Mouse (Mus musculus) kidney, embryonic 14.5 days (tissue): ENCODE measurements around the gene Serpina3k. TPM values are rescaled to one million over a fixed set of nuclear protein-coding genes. Genes with fewer than 3 reads are reported as not detected.
"Not testable (repeated sequence)": the region's sequence is repeated elsewhere in the genome, so short reads cannot be mapped to it uniquely, and the experiment has no call there.

Experiments
- ATAC-seq: fragments of 200-750 bp; cut with Nextera tagmentation; 2 replicates; pipeline ENCODE4 v1.8.0; 2017; ENCODE audit warnings: moderate number of reproducible peaks, mild to moderate bottlenecking, moderate TSS enrichment, moderate library complexity; ENCODE audit not compliant: low FRiP score, low TSS enrichment
- H3K27ac ChIP-seq: fragments of 300-500 bp; sonication (generic); 2 replicates; pipeline ENCODE4 v1.5.1; 2014; ENCODE audit warnings: low read depth, mild to moderate bottlenecking, low read length, moderate library complexity, mixed read lengths
- H3K27me3 ChIP-seq: fragments of 300-500 bp; sonication (generic); 2 replicates; pipeline ENCODE4 v1.6.1; 2014; ENCODE audit warnings: mild to moderate bottlenecking, low read length; ENCODE audit not compliant: control insufficient read depth, insufficient read depth
- H3K36me3 ChIP-seq: fragments of 300-500 bp; sonication (generic); 2 replicates; pipeline ENCODE4 v1.6.1; 2014; ENCODE audit warnings: low read length, mixed read lengths; ENCODE audit not compliant: control insufficient read depth, insufficient read depth
- H3K4me1 ChIP-seq: fragments of 300-500 bp; sonication (generic); 2 replicates; pipeline ENCODE4 v1.6.1; 2014; ENCODE audit warnings: low read length, mixed read lengths; ENCODE audit not compliant: control insufficient read depth, insufficient read depth
- H3K4me2 ChIP-seq: fragments of 300-500 bp; sonication (generic); replicated peaks from 2 replicates; pipeline ENCODE4 v1.6.1; 2014; ENCODE audit warnings: low read depth, mild to moderate bottlenecking, low read length
- H3K4me3 ChIP-seq: fragments of 300-500 bp; sonication (generic); 2 replicates; pipeline ENCODE4 v1.5.1; 2014; ENCODE audit warnings: mild to moderate bottlenecking, low read length
- H3K9ac ChIP-seq: fragments of 300-500 bp; sonication (generic); 2 replicates; pipeline ENCODE4 v1.6.1; 2014; ENCODE audit warnings: low read depth, mild to moderate bottlenecking, low read length, moderate library complexity
- H3K9me3 ChIP-seq: fragments of 300-500 bp; sonication (generic); 2 replicates; pipeline ENCODE4 v1.6.1; 2016; ENCODE audit warnings: low read length; ENCODE audit not compliant: control insufficient read depth
- WGBS: fragments of 180-500 bp; shearing (Covaris S2); extraction: QIAGEN DNeasy Blood & Tissue Kit; methylation state at CpG from one replicate; pipeline ENCODE4 v1.1.7; 2014; 5-methylcytosine and 5-hydroxymethylcytosine counted together
- polyA plus RNA-seq: library from polyadenylated mRNA; unstranded; fragments of >200 nt; fragmentation: Nextera tagmentation; extraction: Ambion mirVana; gene quantifications from 2 replicates; pipeline ENCODE4 v1.2.1, GENCODE M21; 2014

Gene Serpina3k
- polyA plus RNA-seq, 1 experiment from 2014 or later = not detected

DNA sequence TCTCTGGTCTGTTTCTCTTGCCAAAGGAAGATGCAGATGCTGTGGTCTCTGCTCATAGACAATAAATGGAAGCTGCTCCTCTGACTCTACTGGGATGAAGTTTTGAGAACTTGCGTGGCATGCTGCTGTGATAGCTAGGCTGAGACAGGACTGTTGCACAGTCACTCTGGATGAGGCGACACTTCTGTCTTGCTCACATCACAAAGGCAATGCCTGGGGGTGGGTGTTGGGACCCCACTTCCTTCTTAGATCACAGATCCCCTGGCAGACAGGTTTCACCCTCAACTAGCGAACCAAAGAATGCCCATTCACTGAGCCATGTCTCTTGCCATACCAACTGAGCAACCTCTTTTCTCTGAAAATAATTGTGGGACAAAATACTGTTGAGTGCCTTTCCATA lies 419 bp downstream of the Serpina3k start:
- no peak overlapping the region for H3K4me3 ChIP-seq
- H3K36me3 ChIP-seq = no peaks in the 10 kb centered on the region
- H3K4me2 ChIP-seq = no peak overlapping the region
- no peak overlapping the region for H3K9ac ChIP-seq
- H3K27me3 ChIP-seq = no peaks in the 10 kb centered on the region
- no peak overlapping the region for H3K27ac ChIP-seq
- no peak for ATAC-seq
- WGBS = 85% methylated on average over 3 of the region's 3 CpGs
- no peaks in the 10 kb centered on the region for H3K4me1 ChIP-seq
- H3K9me3 ChIP-seq = no peaks in the 10 kb centered on the region

DNA sequence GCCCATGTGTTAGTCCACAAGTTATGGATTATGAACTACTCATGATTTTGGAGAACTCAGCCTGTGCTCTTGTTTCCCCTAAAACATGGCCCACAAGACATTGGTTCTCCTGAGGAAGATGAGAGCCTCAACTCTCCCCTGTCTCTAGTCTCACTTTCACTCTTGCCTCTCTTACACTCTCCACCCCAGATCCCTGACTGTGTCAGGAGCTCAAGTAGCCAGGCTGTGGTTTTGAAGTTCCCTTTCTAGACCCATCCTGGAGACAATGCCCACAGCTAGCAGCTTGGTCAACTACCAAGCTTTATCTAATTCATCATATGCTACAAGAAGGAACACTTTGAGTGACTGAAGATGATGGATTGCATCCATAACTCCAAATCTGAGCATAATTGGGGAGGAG lies 4.2 kb downstream of the Serpina3k start:
- H3K27ac ChIP-seq, H3K27me3 ChIP-seq, H3K4me2 ChIP-seq, ATAC-seq, H3K4me1 ChIP-seq, H3K9me3 ChIP-seq, H3K4me3 ChIP-seq, H3K9ac ChIP-seq, H3K36me3 ChIP-seq: not testable (repeated sequence)

- no peaks in the 10 kb centered on the region for H3K36me3 ChIP-seq
- H3K4me1 ChIP-seq = no peaks in the 10 kb centered on the region
- H3K27ac ChIP-seq = no peak overlapping the region
- no peak overlapping the region for H3K4me3 ChIP-seq
- H3K9me3 ChIP-seq = no peaks in the 10 kb centered on the region
- H3K9ac ChIP-seq = no peak overlapping the region
- no peak for ATAC-seq
- 76% methylated on average over 2 of the region's 2 CpGs for WGBS
- H3K27me3 ChIP-seq = no peaks in the 10 kb centered on the region
- no peak overlapping the region for H3K4me2 ChIP-seq
Observed at GRCm38 (mm10) chr12:104345181-104345580, 6.9 kb downstream of the Serpina3k start.

DNA sequence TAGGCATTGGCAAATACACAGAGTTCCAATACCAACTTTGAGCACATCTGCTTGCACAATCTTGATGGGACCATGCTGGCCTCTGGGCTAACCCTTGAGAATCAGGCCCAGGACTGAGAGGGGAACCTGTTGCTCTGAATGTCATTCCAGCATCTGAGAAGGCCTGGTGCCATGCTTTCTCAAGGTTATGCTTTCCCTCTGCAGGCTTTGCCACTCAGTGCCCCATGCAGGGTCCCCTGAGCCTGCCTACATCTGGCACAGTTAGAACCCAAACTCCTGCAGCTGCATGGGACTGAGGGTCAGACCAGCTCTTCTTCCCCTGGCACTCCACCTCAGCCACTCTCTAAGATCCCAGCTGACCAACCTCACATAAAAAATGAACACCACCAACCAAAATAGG lies 7.4 kb downstream of the Serpina3k start:
- no peak for ATAC-seq
- no peak overlapping the region for H3K4me2 ChIP-seq
- no peaks in the 10 kb centered on the region for H3K36me3 ChIP-seq
- no peaks in the 10 kb centered on the region for H3K4me1 ChIP-seq
- H3K9ac ChIP-seq = no peak overlapping the region
- H3K4me3 ChIP-seq = no peak overlapping the region
- H3K27ac ChIP-seq = no peak overlapping the region
- no peaks in the 10 kb centered on the region for H3K9me3 ChIP-seq
- no peaks in the 10 kb centered on the region for H3K27me3 ChIP-seq

DNA sequence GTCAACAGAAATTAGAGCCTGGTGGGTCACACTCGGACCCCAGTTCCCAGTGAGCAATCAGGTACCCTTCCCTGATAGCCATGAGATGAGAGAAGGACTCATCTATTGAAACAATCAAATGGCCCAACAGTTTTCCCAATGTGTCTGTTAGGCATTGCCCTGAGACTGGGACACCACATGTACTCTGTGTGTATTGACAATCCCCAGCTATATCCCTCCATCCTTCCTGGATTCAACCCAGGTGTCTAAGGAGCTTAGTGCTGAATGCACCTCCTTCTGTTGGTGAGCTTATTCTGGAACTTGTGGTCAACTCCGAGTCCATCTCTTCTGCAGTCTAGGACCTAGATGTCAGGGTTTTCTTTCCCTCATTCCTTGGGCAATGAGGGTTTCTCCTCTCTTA lies 8.8 kb downstream of the Serpina3k start:
- 93% methylated on average over 2 of the region's 2 CpGs for WGBS
- Histone ChIP-seq H3K36me3 (no peaks in the 10 kb centered on the region), H3K27ac (no peak overlapping the region), H3K9ac (no peak overlapping the region), H3K4me2 (no peak overlapping the region), H3K27me3 (no peaks in the 10 kb centered on the region), H3K4me1 (no peaks in the 10 kb centered on the region), H3K4me3 (no peak overlapping the region), H3K9me3 (no peaks in the 10 kb centered on the region)
- ATAC-seq = no peak

- ATAC-seq = 0 out of 2 replicates have a peak, but pooled peaks have one; percentile 28
- H3K4me2 ChIP-seq, H3K4me3 ChIP-seq: not testable (repeated sequence)
Observed at GRCm38 (mm10) chr12:104351812-104352211, 13.5 kb downstream of the Serpina3k start.

GRCm38 (mm10) chr12:104356006-104356405 lies 17.7 kb downstream of the Serpina3k start:
- Histone ChIP-seq H3K36me3 (no peaks in the 10 kb centered on the region), H3K9me3 (no peaks in the 10 kb centered on the region), H3K9ac (no peak overlapping the region), H3K4me3 (no peak overlapping the region), H3K27ac (no peak overlapping the region), H3K4me2 (no peak overlapping the region), H3K4me1 (no peaks in the 10 kb centered on the region), H3K27me3 (no peaks in the 10 kb centered on the region; the same call in 1 of the 2 replicates)
- no peak for ATAC-seq
- WGBS = 82% methylated on average over 3 of the region's 3 CpGs

More at GRCm38 (mm10) chr12:104351812-104352211, 13.5 kb downstream of the Serpina3k start:
- H3K27me3 ChIP-seq, H3K4me1 ChIP-seq, H3K9me3 ChIP-seq, H3K27ac ChIP-seq, H3K9ac ChIP-seq, H3K36me3 ChIP-seq: not testable (repeated sequence)
- WGBS = 44% methylated on average over 3 of the region's 3 CpGs

- H3K4me3 ChIP-seq = no peak overlapping the region
- H3K9ac ChIP-seq = no peak overlapping the region
- H3K9me3 ChIP-seq = no peaks in the 10 kb centered on the region
- H3K4me1 ChIP-seq = no peaks in the 10 kb centered on the region
- ATAC-seq = no peak
- no peaks in the 10 kb centered on the region for H3K27me3 ChIP-seq
- H3K36me3 ChIP-seq = no peaks in the 10 kb centered on the region
- no peak overlapping the region for H3K4me2 ChIP-seq
- no peak overlapping the region for H3K27ac ChIP-seq
- WGBS = 84% methylated on average over 3 of the region's 3 CpGs
Observed at GRCm38 (mm10) chr12:104369986-104370385, 31.7 kb downstream of the Serpina3k start.

DNA sequence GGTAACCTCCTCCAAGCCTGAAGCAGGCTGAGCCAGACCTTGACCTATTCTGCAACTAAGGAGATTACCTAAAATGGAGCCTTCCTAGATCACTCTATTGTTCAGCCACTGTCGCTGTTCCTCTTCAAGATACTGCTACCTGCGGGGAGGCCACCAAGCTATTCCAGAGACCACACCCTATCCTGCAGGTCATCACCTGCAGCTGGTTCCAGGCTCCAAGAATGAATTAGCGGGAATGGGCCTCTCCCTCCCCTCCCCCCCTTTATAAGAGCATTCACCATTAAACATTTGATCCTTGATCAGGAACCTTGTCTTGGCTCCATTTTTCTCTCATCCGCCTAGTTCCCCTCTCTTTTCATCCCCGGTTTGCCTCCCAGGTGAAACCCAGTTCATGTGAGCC lies 38.9 kb downstream of the Serpina3k start:
- H3K9ac ChIP-seq = not testable (repeated sequence)

GRCm38 (mm10) chr12:104378351-104378750 lies 40.1 kb downstream of the Serpina3k start:
- not testable (repeated sequence) for H3K9me3 ChIP-seq, H3K4me3 ChIP-seq, H3K27ac ChIP-seq, H3K9ac ChIP-seq, H3K4me2 ChIP-seq, H3K4me1 ChIP-seq, H3K27me3 ChIP-seq, ATAC-seq, H3K36me3 ChIP-seq
- 67% methylated on average over 2 of the region's 2 CpGs for WGBS

More for the DNA sequence above, 38.9 kb downstream of the Serpina3k start:
- H3K27me3 ChIP-seq, H3K4me3 ChIP-seq, H3K4me1 ChIP-seq, H3K36me3 ChIP-seq, H3K27ac ChIP-seq, H3K4me2 ChIP-seq, H3K9me3 ChIP-seq, ATAC-seq: not testable (repeated sequence)
- 76% methylated on average over 5 of the region's 5 CpGs for WGBS
